Mouse (Mus musculus) heart, postnatal 4 days (tissue): ENCODE measurements around the gene Htr2b. TPM values are rescaled to one million over a fixed set of nuclear protein-coding genes. Genes with fewer than 3 reads are reported as not detected.

Experiments used
- DNase-seq: peaks from one replicate; pipeline ENCODE4 v3.0.0; 2021
- total RNA-seq, 2 experiments: library from RNA; stranded (reverse); gene quantifications; 2 replicates each; pipeline ENCODE4 v1.2.3; 2021

Htr2b gene
- not detected for total RNA-seq

DNA sequence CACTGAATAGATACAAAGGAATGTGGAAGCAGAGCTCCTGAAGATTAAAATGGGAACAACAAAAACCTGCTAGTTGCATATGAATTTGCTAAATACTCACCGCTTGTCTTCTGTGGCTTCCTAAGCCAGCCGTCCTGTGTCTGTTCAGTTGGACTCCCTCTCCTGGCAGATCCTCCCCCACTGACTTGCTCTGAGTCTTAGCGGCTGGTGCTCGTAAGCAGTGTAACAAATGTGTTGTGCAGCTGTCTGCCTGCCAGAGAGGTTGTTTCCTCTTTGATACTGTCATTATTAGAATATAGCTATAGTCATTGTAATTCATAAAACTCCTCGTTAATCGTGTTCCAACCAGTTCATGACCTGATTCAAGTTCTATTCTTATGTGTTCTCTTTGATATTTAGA, at the start of gene Htr2b:
Htr2b (minus strand) TSS at position 192 of the 400 bp plus-strand sequence.
- peak; percentile 55 for DNase-seq

DNA sequence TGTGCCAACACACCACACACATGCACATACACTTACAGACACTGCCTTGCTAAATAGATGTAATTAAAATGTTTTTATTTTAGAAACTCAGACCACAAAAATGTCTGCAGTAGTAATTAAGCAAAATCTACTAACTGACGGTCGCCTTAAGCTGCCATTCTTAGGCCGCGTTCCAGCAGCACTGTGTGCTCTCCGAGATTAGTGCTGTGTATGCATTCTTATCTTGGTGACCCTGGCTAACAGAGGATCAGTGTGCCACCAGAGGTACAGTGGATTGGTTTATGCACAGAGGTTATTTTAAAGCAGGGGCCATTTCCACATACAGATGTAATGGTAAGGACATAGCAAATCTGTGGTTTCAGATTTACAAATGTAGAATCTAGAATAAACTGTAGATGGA, 49.3 kb upstream of the Htr2b start:
- DNase-seq = no peak

- no peak for DNase-seq
Observed at GRCm38 (mm10) chr1:86160479-86160878, 48.7 kb upstream of the Htr2b start.

DNA sequence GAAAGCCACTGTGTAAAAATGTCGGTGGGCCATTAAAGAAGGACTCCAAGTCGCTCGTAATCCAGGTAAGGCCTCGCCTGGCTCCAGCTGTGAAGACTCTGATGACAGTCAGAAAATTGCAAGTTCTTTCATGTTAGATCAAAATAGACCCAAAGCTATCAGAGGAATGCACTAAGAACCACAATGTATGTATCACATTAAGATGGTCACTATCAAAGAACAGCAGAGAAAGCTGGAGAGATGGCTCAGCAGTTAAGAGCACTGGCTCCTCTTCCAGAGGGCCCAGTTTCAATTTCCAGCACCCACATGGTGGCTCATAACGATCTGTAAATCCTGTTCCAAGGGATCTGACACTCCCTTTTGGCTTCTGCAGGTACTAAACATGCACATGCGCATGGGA, 48.3 kb upstream of the Htr2b start:
- no peak for DNase-seq

- DNase-seq = no peak
Observed at GRCm38 (mm10) chr1:86156595-86156994, 44.8 kb upstream of the Htr2b start.

- no peak for DNase-seq
Observed at GRCm38 (mm10) chr1:86156075-86156474, 44.3 kb upstream of the Htr2b start.

DNA sequence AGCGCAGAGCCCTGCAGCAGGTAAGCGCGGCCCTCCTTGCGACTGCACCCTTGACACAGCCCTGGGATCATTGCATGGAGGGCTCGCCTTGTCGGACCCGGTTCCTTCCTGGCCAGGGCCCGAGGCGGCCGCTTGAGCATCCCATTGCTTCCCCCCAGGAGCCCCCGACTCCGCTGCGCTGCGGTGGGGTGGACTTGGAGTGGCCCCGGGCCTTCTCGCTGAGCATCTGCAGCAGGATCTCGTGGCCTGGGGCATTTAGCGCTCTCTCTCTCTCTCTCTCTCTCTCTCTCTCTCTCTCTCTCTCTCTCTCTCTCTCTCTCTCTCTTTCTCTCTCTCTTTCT, 43.0 kb upstream of the Htr2b start:
- DNase-seq = no peak

GRCm38 (mm10) chr1:86154133-86154823, 42.5 kb upstream of the Htr2b start, which contains the start of gene Armc9:
Armc9 (plus strand) TSS chr1:86154780.
- peak; percentile 95 for DNase-seq

GRCm38 (mm10) chr1:86152618-86153017, 40.8 kb upstream of the Htr2b start:
- DNase-seq = no peak

DNA sequence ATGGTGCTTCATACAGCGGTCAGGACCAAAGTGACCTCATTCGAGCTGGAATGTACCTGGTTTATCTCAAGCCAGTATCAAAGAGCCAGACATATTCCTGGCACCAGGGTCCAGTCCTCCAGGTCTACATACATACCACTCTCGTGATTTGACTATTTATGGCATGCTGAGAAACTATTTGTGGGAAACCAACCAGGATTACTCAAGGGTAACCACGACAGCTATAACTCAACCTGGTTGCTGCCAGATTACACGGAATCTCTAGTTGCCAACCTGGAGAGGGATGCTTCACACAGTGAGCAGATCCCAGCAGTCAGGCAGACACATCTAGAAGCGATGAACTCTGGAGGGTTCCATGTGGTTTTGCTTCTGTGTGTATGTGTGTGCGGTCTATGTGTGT, 39.6 kb upstream of the Htr2b start:
- DNase-seq = no peak

DNA sequence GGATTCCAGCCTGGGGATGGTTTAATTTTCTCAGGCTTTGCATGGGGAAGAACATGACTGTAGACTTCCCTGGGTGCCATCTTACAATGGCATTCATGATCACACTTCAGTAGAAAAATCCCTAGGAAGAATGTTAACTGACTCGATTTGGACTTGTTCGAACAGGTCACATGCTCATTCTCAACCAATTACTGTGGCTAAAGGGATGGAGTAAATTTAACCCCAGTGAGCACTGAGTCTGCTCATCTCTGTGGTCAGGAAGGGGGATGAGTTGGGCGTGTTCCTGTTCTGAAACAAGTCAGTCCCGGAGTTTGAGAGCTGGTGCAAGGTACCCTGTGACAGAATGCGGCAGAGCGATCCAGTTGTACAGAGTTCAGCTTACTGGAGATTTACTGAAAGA, 39.2 kb upstream of the Htr2b start:
- DNase-seq = no peak

- DNase-seq = no peak
Observed at GRCm38 (mm10) chr1:86148161-86148560, 36.4 kb upstream of the Htr2b start.

- DNase-seq = no peak
Observed at GRCm38 (mm10) chr1:86147557-86147956, 35.8 kb upstream of the Htr2b start.

- DNase-seq = no peak
Observed at GRCm38 (mm10) chr1:86146293-86146692, 34.5 kb upstream of the Htr2b start.

- DNase-seq = no peak
Observed at GRCm38 (mm10) chr1:86144001-86144944, 32.5 kb upstream of the Htr2b start.

GRCm38 (mm10) chr1:86143165-86143564, 31.4 kb upstream of the Htr2b start:
- no peak for DNase-seq

DNA sequence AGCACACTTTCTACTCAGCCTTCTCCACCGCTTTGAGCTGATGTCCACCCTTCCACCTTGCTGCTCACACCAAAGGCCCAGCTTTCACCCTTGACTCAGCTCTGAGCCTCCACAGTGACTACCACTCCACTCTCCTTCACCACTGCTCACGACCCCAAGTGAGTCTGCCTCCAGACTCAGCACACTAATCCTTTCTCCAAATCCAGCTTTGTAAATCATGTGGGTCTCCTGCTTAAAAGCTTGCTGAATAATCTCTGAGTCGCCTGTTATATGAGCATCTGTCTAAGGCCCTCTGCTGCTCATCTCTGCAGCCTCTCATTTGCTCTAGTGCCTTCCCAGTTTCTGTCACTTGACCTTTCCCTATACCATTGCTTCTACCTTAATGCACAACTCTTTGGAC, 29.3 kb upstream of the Htr2b start:
- no peak for DNase-seq

DNA sequence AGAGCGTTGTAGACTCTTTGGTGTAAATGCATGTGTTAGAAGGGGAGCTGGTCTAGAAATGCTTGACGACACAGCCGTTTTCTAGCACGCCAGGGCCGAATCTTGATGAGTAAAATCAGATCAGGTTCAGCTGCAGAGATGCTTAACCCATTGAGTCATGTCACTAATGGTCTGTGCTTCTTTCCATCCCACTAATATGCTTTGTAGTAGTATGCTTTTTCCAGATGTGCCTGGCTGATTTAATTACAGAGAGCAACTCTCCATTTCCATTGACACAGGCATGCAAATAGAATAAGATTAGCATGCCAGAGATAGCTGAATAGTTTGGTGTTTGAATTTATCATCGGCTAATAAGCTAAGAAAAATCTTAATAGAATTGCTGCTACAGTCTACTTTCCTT, 23.5 kb upstream of the Htr2b start:
- no peak for DNase-seq

DNA sequence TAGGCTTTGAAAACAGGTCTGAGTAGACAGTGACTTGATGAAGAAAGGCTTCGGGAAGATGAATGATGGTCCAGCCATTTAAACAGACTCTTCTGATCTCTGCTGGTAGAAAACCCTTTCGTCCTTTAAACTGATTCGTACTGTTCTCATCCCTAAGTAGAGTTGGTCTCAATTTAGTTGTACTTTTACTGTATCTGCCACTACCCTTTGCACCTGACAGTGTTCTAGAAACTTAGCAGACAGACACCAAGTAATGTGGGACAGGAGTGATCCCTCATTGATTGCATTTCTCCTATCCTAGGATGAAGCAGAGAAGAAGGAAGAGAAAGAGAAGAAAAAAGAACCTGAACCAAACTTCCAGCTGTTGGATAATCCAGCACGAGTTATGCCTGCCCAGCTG, 21.6 kb upstream of the Htr2b start, which contains the start of gene Gm21972:
Gm21972 (plus strand) TSS at position 301 of the 400 bp plus-strand sequence.
- DNase-seq = no peak

- DNase-seq = no peak
Observed at GRCm38 (mm10) chr1:86126036-86126435, 14.3 kb upstream of the Htr2b start.

GRCm38 (mm10) chr1:86119549-86119948, 7.8 kb upstream of the Htr2b start:
- DNase-seq = no peak

- DNase-seq = no peak
Observed at GRCm38 (mm10) chr1:86114141-86114540, 2.4 kb upstream of the Htr2b start.

- DNase-seq = no peak
Observed at GRCm38 (mm10) chr1:86105054-86105453, 6.7 kb downstream of the Htr2b start.

DNA sequence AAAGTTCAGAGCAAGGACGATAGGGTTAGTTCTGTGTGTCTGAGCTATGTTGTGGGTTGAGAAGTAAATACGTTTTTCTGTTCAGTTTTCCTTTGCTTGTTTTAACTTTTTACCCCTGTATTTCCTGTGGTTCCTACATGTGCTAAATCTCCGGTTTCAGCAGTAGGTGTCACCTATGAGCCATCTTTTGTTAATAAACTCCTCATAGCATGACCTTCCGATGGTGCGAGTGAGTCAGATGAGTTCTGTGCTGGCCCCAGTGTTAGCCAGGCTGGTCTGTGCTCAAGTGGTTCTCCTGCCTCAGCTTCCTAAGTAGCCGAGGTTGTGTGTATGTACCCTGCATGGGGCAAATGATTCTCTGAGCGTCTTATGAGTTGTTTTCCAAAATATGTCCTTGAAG, 17.4 kb downstream of the Htr2b start:
- no peak for DNase-seq
